Mouse (Mus musculus) retina, postnatal 7 days (tissue): ENCODE results near the gene Capn8.
A peak's percentile ranks its signal among the peaks of the same experiment; 100 is the strongest.

Experiments used
- DNase-seq: peaks from one replicate; pipeline ENCODE4 v3.0.0-alpha.2; 2012; ENCODE audit warnings: low read depth, low spot score

The Capn8 gene

DNA sequence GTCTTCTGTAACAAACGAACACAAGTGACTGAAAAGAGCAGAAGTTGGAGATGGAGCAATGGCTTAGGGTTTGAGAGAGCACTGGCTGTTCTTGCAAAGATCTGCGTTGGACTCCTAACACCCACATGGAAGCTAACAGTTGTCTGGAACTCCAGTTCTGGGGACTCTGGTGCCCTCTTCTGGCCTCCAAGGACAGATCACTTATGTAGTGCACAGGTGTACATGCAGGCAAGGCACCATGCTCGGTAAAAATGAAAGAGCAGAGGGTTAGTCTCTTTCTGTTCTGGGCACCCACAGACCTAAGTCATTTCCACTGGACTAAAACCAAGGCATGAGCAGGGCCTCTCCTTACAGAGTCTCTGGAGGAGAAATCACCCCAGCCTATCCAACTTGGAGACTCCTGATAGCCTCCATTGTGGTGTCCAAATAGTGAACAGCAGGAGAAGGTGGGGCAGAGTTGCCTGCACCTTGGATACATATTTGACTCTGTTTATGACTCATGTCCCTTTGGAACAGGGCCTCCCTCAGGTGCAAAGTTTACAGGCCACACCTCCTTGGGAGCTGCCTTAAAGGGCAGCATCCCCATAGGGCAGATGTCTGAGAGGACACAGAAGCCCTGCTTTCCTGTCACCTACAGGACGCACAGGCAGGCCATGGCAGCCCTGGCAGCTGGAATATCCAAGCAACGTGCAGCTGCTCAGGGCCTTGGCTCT, at the start of gene Capn8:
Gene Capn8 (plus strand): TSS at position 600 of the 713 bp plus-strand sequence.
- DNase-seq = no peak

DNA sequence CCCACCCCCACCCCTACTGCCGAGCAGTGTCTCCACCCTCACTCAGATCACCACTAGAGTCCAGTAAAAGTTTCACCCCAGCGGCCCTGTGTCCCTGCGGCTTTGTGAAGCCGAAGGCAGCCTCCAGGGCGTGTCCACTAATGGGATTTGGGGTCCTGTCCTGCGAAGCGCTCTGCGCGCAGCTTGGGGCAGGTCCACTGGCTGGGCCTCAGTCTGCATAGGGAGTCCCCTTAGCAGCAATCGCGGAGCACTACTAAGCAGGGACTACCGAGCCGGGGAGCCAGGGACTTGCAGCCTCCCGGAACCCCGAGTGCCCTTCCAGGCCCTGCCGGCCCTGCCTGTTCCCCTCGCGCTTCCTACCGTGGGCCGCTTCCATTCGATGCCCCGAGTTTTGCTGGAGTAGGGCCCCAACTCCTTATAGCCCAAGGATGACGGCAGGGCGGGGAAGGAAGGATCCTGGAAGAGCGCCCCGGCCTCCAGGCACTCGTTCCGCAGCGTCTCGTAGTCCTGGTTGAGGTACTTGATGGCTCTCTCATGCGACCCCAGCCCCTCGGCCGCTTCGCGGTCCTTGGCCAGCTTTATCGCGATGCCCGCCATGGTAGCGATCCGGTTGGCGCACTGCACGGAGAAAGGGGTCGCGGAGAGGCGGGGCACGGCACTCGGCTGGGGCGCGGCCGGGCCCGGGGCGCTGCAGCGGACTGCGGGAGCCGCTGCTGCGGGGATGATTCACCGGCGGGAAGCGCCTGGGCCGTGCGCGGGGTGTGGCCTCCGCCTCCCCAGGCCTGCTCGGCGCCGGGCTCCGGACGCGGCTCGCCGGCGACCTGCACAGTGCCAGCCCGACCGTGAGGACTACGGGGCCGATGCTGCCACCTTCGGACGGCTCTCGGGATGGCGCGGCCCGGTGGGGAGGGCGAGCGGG, 47.8 kb upstream of the Capn8 start, which contains the start of gene Capn2:
Gene Capn2 (minus strand): TSS at position 851 of the 919 bp plus-strand sequence.
- peak; percentile 56 for DNase-seq

DNA sequence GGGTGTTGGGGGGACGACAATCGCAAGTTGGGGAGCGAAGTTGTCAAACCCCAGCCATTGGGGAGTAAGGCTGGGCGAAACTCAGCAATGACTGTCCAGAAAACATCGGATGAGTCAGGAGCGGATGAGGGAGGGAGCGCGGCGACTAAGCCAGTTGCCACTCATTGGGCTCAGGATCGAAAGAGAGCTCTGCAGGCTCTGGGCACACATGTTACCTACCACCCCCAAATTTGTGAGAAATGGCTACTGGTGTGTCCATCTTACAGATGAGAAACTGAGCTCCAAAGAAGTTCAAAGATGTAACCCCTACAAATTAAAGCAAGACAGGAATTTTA, 47.2 kb upstream of the Capn8 start:
- DNase-seq = no peak

DNA sequence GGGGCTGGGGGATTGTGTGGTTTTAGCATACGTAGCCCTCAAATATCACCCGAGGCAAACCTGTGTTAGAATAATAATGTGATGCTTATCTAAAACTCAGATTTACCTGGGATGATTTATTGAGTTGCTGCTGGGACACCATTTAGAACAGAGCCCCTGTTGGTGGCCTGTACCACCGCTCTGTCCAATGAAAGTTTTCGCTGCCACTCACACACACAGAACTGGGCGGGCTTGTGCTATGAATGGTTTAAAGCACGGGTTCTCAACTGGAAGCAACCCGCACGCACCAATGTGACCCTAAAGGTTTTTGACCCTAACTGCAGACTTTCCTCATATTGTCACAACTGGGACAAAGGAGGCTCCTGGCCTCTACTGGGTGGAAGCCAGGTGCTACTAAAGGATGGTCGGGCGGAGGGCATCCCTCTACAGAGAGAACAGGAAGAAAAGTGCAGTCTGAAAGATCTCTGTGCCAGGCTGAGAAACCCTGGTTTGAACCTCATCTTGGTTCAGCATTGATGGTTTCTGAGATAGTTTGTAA, 46.6 kb upstream of the Capn8 start:
- DNase-seq = no peak

DNA sequence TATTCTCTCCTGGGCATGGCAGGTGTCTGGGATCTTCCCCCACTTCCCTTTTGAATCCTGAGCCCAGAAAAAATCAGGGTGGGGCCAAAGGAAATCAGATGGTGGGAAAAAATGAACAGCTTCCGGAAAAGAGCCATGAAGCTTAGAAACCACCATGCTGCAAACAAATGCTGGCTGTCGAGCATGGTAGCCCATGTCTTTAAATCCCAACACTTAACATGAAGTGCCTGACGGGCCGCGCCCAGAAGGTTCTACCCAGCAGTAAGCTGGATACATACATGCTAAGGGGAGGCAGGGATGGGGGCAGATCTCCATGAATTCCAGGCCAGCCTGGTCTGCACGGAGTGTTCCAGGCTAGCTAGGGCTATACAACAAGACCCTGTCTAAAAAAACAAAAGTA, 46.0 kb upstream of the Capn8 start:
- no peak for DNase-seq

DNA sequence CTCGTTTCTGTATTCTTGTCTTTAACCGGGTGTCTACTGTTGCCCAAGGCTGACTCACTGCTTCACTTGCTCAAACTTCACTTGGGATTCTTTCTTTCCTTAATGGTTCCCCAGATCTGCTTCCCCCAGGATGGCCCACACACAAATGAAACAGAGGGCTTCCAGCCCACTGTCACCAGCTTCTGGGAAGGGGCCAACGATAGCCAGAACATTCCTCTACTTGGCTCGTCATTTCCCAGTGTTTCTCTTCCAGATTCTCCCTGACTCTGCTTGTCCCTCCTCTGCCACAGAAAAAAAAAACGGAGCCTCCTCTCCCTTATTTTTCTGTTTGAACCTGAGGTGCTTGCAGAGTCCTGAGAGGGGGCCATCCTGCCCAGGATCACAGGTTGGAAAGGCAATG, 45.5 kb upstream of the Capn8 start:
- no peak for DNase-seq

DNA sequence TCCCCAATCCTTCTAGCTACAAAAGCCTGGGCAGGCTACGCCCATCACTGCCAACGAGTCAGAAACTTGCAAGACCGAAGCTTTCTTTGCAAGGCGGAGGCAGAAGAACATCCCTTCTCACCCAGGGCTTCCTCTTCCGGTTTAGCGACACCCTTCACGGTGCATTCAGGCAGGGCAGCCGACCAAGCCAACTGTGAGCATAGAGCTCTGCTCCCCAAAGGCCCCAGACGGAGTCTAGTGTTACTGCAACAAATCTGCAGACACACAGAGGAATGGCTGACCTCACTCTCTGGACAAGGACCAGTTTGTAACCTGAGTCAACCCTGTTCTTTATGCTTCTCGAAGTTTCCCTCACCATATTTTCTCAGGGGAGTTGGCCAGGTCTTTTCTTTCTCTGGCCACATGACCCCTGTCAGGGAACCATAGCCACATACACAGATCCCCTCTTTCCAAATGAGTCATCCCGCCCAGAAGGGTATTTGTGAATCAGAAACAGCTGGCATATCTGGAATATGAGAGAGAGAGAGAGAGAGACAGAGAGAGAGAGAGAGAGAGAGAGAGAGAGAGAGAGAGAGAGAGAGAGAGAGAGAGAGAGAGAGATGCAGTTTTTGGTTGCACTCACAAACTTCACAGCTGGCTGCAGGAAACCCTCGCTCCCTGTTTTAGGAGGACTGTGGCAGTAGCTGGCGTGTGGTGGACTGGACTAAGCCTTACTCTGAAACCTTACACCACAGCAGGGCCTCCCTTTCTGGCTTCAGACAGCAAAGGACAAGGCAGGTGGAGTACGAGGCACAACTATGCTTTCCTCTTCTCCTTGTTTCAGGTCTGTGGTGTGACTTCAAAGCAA, 44.5 kb upstream of the Capn8 start:
- no peak for DNase-seq

DNA sequence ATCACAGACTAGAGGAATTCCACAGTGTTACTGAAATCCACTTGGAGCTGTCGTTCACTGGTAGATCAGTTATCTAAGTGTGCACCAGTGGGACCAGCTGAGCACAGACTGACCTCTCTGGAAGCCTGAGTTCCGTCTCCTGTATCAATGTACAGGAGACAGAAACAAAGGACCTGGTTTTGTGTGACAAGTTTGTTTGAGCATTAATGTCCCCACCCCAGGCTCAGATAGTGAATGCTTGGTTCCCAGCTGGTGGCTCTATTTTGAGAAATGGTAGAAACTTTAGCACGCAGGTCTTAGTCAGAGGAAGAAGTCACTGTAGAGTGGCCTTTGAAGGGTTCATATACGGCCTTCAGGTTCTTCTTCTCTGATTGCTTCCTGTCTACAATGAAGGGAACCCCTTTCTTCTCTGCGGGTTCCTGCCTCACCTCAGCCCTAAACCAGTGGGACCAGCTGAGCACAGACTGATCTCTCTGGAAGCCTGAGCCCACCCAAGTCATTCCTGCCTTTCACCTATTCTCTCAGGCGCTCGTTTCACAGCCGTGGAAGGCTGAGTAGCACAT, 43.8 kb upstream of the Capn8 start:
- DNase-seq = no peak

DNA sequence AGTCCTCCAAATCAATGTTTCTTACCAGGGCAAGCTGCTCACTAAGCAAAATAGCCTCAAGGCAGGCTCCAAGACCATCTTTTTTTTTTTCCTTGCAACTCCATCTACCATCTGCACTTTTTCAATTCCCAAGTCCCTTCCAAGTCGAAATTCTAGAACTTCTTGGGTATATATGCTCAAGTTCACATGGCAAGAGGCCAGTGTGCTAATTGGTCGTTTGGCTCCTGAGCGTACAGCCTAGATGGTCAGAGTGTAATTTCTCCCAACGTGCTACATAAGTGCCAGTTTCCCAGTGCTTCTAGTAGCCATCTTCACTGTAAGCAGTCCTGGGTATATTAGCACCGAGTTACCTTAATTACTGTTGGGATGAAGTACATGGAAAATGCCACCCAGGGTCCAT, 41.8 kb upstream of the Capn8 start:
- no peak for DNase-seq

DNA sequence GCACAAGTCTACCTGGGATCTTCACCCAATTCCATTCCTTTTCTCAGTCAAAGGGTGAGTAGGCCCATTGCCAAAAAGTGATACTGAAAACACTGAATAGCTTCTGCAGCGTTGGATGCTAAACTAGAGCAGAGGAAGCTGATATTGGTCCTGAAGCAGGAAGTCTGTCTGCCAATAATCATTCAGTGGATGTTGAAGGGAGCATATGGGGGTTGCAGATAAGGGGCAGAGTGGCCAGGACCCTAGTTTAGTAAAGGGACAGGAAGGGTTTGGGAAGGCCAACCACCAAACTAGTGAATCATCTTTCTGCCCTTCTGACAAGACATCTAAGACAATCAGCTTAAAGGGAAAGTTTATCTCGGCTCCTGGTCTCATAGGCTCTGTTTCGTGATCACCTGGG, 41.1 kb upstream of the Capn8 start:
- no peak for DNase-seq

DNA sequence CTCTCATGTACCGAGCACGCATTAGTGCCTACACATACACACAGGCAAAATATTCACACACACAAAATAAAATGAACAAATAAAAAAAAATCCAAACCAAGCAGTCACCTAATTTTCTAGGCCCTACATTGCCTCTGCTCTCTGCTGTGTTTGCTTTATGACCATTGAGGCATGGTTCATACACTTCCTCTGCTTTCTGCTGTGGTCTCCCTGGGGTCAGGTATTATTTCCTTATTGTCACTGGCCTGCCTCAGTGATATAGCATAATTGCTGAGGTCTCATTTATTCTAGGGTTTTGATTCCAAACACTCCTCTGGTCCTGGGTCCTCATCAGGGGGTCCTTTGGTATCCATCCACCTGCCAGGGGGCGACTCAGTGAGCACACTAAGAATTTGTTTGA, 39.2 kb upstream of the Capn8 start:
- no peak for DNase-seq

DNA sequence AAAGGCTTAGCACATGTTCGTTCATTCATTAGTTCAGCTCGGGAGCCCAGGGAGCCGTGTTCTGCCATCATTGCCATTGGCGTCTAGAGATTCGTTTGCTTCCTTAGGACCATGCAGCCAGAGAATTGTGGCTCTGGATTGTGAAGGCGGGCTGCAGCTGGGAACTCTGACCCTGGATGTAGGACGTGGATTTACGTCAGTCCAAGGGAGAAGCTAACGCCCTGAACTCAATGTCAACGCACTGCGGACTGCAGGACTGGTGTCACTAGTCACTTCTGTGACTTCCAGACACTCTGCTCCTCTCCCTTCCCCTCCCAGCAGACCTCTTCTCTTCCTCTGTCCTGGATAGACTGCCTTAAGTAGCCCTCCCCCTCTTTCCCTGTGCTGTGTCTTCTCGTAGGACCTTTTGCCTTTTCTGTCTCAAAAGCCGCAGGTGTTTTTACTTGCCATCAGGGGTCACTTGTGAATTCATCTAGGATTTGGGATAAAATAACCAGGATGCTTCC, 37.5 kb upstream of the Capn8 start:
- DNase-seq = no peak

DNA sequence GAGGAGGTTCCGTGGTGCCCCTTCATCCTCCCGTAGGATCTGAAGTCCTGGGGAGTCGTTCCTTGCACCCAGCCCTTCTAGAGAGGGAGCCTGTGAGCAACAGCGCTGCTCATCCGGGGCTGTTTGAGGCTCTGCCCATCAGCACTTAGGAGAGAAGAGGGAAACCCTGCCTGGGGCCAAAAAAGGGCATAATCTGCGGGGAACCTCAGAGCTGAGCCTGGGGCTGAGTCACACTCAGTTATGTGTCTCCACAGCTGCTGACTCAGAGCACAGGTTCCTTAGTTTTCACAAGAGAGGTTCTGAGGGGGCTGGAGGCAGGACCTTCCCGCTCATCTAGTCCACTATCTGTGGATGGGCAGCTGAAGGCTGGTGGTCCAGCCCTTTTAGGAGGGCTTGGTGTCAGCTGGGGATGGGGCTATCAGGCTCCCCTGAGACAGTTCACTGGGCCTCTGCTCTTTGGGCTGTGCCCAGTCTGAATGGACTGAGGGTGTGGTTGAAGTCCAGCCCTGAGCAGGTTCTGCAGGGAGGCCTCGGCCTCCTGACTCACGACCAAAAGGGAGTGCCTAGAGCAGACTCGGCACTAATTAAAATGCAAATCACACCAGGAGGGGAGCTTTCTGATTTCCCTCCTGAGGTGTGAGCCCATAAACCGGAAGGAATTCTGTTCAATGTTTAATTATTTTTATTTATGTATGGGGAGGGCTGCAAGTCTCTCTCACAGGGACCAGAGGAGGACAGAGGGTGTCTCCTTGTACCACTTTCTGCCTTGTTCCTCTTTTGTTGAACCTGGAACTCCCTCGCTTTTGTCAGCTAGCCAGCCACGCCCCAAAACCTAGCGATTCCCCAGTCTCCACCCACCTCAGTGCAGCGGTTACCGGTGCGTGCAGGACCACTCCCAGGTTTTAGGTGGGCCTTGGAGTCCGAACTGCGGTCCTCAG, 36.6 kb upstream of the Capn8 start:
- DNase-seq = no peak

DNA sequence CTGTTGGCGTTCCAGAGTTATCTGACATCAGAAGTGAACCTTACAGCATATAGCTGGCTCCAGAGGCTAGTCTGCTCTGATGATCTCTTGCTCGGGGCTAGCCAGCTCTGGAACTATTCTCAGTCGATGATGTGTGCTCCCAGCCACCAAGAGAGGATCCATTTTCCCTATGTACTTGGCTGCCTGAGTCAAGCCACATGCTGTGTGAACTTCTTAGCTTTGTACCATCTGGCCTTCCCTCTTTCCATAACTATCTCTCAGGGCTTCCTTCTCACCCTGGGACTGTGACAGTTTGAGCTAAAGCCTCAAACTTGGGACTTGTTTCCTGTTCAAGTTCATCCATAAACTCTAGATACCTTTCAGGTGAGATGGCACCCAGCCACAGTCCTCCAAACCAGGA, 31.2 kb upstream of the Capn8 start:
- DNase-seq = no peak

DNA sequence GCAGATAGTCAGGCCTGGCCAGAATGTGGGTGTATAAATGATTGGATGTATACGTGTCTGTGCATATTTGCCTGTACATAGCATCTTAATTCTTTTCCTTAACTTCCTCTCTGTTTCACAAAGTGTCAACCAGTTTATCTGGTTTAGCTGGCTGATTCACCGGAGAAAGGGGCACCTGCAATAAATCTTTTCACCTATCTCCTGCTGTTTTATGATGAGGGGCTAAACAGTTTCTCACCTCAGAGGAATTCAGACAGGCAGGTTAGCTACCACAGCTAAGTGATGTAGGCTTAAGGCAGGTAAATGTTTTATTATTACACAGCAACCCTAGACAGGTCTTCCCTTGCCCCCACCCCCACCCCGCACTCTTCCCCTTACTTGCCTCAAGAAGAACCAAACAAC, 29.7 kb upstream of the Capn8 start:
- DNase-seq = no peak

DNA sequence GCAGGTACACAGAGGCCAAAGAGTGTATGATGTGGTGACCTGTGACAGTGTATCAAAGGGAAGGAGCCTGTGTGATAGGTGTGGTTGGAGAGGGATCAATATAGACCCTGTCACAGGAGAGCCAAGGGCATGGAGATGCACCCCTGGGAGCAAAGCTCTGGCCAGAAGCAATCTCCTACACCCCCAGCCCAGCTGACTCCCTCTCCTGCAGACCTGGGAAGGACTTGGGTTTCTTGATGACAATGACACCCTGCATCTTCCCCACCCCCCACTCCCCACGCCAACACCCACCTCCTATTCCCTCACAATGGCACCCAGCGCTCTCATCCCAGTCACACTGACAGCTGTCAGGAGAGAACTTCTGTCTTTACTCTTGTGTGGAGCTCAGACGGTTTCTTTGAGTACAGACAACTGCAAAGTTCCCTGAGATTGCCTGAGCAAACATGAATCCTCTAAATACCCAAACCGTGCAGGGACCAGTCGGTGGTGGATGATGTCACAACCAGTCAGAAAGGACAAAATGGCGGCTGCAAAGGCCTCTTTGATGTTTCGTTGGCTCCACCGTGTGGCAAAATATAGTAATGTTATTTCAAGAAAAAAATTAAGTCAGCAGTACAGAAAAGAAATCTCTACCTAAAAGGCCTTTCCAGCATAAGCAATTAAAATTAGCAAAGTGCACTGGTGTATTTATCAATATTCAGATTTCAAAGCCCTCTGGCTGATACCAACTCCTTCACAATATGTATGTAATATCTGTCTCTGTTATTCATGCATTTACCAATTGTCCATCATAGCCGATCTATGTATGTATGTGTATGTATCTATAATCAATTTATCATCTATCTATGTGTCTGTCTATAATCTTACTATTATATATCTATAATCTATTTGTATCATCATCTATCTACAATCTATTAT, 25.5 kb upstream of the Capn8 start:
- peak; percentile 79 for DNase-seq

DNA sequence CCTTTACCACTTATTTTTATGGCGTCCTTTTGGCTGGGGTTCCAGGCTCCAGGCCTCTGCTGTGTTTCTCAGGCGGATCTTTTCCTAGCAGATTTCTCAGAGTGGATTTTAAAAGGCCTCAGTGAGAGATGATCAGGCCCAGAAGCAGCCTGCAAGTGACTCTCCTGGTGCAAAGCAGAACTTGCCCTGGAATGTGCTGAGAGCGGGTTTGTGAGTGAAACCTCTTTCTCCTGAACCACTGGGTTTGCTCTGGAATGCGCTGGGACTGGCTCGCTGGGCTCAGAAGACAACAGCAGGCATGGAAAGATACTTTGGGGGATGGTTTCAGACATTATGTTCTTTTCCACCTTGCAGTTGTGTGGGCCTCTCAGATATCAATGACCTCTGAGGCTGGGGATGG, 22.7 kb upstream of the Capn8 start:
- DNase-seq = no peak

DNA sequence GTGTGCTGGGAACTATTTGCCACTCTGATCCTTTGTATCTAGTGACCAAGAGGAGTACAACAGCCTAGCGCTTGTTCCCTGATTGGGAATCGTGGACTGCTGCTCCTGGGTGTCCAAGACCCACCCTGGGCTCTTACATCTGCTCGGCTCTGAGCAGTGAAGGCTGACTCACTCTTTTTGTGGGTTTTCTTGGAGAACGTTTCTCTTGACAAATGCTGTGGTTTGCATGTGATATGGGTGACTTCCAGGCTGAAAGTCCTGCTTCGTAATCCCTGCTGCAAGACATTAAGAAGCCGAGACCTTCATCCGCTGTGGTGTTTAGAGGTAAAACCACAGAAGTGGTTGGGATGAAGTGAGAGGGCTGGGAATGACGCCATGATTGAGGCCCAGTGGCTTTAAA, 21.7 kb upstream of the Capn8 start:
- no peak for DNase-seq

DNA sequence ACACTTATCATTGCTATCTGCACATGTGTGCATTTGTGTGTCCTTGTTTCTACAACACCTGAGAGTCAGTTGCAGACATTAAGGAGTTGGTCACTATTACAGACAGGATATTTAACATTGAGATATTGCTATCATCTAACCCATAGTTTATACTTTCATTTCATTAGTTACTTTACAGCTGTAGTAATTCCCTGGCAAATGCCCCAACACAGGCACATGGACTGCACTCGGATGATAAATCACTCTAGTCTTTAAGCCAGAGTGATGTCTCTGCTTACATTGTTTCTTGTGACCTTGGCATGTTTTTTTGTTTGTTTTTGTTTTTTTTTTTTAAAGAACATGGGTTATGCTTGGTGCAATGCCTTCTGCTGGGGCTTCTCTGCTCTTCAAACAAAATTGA, 20.9 kb upstream of the Capn8 start:
- DNase-seq = no peak
